ENCODE assay signal across 10 mouse cellular contexts in genomic region chr12:86037235-86037921, GRCm38 (mm10). TPM values are rescaled to one million over a fixed set of nuclear protein-coding genes. Genes with fewer than 3 reads are reported as not detected.
A peak's percentile ranks its signal among the peaks of the same experiment; 100 is the strongest.
DNase-seq lines count a peak whose midpoint lies in the region; ATAC-seq and TF ChIP-seq lines count a peak whose summit lies in the region.
"Had no signal": no experiment of that assay in that cellular context is flagged by ENCODE, and none has a peak within 500 bp of the region (broad histone marks: within the 10 kb centered on the region; RNA-seq: fewer than 3 reads in every experiment).

No protein-coding gene starts in this region.

- peak overlapping the region; percentile 82 for H3K27ac ChIP-seq in limb, embryonic 10.5 days
- H3K27ac ChIP-seq in stomach, embryonic 15.5 days = peak overlapping the region; percentile 28; the same call in 1 of the 2 replicates
- H3K27ac ChIP-seq: liver, embryonic 14.5 days had no signal

- peak; percentile 19 for DNase-seq in adrenal gland, postnatal 10 days
- no peak for DNase-seq in adrenal gland, postnatal 25 days
- peak; percentile 38 for DNase-seq in lung, adult 2 months
- no peak for DNase-seq in lung, postnatal 4 days
- DNase-seq in limb, embryonic 10.5 days (ENCODE audit: low spot score) = peak; percentile 76
- no peak for DNase-seq in B cell, adult 2 months

- no peak overlapping the region for H3K4me3 ChIP-seq in lung, adult 2 months (replicated peaks; ENCODE audit: extremely low read depth, low read depth, low read length)
- no peak overlapping the region; the same call in 1 of the 2 replicates for H3K4me3 ChIP-seq in limb, embryonic 10.5 days
- H3K4me3 ChIP-seq in stomach, embryonic 15.5 days (replicated peaks) = no peak overlapping the region

- ATAC-seq in stomach, embryonic 15.5 days (ENCODE audit: insufficient read depth, low FRiP score, low read depth) = peak; percentile 44; the same call in 1 of the 2 replicates
- ATAC-seq in CD4-positive, CD25-positive, alpha-beta regulatory T cell, adult 4 months = no peak
- ATAC-seq: activated CD4-positive, CD25-positive, alpha-beta regulatory T cell, adult 4 months had no signal

- no peaks in the 10 kb centered on the region for H3K27me3 ChIP-seq in limb, embryonic 10.5 days (ENCODE audit: low read depth, poor library complexity, severe bottlenecking)
- H3K27me3 ChIP-seq in stomach, embryonic 15.5 days (replicated peaks) = no peaks in the 10 kb centered on the region

- no peak overlapping the region for H3K9ac ChIP-seq in stomach, embryonic 15.5 days
- H3K9ac ChIP-seq: liver, embryonic 14.5 days had no signal

- TF ChIP-seq CTCF in lung, adult 2 months (IDR thresholded peaks at IDR 0.05; ENCODE audit: insufficient read depth, low read length) = no peak

- WGBS in lung, adult 2 months = 46% methylated on average over 12 of the region's 12 CpGs
- 9% methylated on average over 12 of the region's 12 CpGs for WGBS in limb, embryonic 10.5 days
- WGBS in stomach, embryonic 15.5 days = 31% methylated on average over 12 of the region's 12 CpGs

- TF ChIP-seq POLR2A in lung, adult 2 months (IDR thresholded peaks at IDR 0.05; ENCODE audit: borderline replicate concordance, extremely low read depth, low read depth, low read length) = no peak

- no peaks in the 10 kb centered on the region for H3K9me3 ChIP-seq in limb, embryonic 10.5 days (replicated peaks)
- H3K9me3 ChIP-seq in stomach, embryonic 15.5 days = no peaks in the 10 kb centered on the region

- H3K4me2 ChIP-seq in stomach, embryonic 15.5 days = no peak overlapping the region

- peaks cover 5% of the 10 kb centered on the region for H3K36me3 ChIP-seq in limb, embryonic 10.5 days
- no peaks in the 10 kb centered on the region for H3K36me3 ChIP-seq in stomach, embryonic 15.5 days

- no peaks in the 10 kb centered on the region for H3K4me1 ChIP-seq in lung, adult 2 months (ENCODE audit: control insufficient read depth, insufficient read depth, low read length)
- H3K4me1 ChIP-seq in limb, embryonic 10.5 days = peaks cover 70% of the 10 kb centered on the region
- no peaks in the 10 kb centered on the region for H3K4me1 ChIP-seq in stomach, embryonic 15.5 days

RNA-seq across cellular contexts. Expression of gene Tgfb3, which starts 41.5 kb away (rescaled TPM):
- total RNA-seq in adrenal gland, postnatal 10 days (2021) = 10 to 100 TPM; 15.0 to 16.6 TPM
- 7.6 and 9.5 TPM in 2 replicates for total RNA-seq in adrenal gland, postnatal 25 days (2021)
- 24.8 and 33.9 TPM in 2 replicates for polyA plus RNA-seq in lung, adult 2 months (2012; rRNA removed)
- 15.7 and 24.3 TPM in 2 replicates for polyA plus RNA-seq in limb, embryonic 10.5 days (2016; fragmentation: Nextera tagmentation; extraction: Ambion mirVana)
- polyA plus RNA-seq in stomach, embryonic 15.5 days (2015; fragmentation: Nextera tagmentation; extraction: Ambion mirVana) = 25.8 and 30.5 TPM in 2 replicates
- polyA plus RNA-seq in CD4-positive, CD25-positive, alpha-beta regulatory T cell, adult 4 months (2017; shearing (Covaris generic)) = under 1 TPM; 0.52 TPM

RNA-seq across cellular contexts. Expression of gene Ift43, which starts 45.0 kb away (rescaled TPM):
- 10 to 100 TPM; 25.3 to 25.7 TPM for total RNA-seq in adrenal gland, postnatal 10 days (2021)
- total RNA-seq in adrenal gland, postnatal 25 days (2021) = 21.6 and 27.4 TPM in 2 replicates
- polyA plus RNA-seq in lung, adult 2 months (2012; rRNA removed) = 32.8 and 49.6 TPM in 2 replicates
- 61.2 and 71.6 TPM in 2 replicates for polyA plus RNA-seq in limb, embryonic 10.5 days (2016; fragmentation: Nextera tagmentation; extraction: Ambion mirVana)
- polyA plus RNA-seq in stomach, embryonic 15.5 days (2015; fragmentation: Nextera tagmentation; extraction: Ambion mirVana) = 57.7 and 62.5 TPM in 2 replicates
- polyA plus RNA-seq in CD4-positive, CD25-positive, alpha-beta regulatory T cell, adult 4 months (2017; shearing (Covaris generic)) = 1 to 10 TPM; 4.0 to 4.7 TPM

Comparison
In these comparisons a context has a peak if more than half of its experiments do, and no peak if none do; other contexts are left out.
1. DNase-seq: peak in adrenal gland, postnatal 10 days (single experiment), lung, adult 2 months (single experiment) and limb, embryonic 10.5 days (single experiment); none in adrenal gland, postnatal 25 days (single experiment), lung, postnatal 4 days (0 of 2) and B cell, adult 2 months (0 of 2).
2. RNA of gene Tgfb3, which starts 41.5 kb away (polyA plus RNA-seq): 24.8 to 33.9 TPM in lung, adult 2 months, 25.8 to 30.5 TPM in stomach, embryonic 15.5 days and 15.7 to 24.3 TPM in limb, embryonic 10.5 days; 0.52 TPM in CD4-positive, CD25-positive, alpha-beta regulatory T cell, adult 4 months; every median in the first group is over 10 times any median in the second.